Mouse (Mus musculus) olfactory bulb, adult 2 months (tissue): ENCODE results near the gene Ptf1a.

ENCODE experiments used
- CTCF ChIP-seq: fragments of 200-500 bp; IDR thresholded peaks from 2 replicates; pipeline ENCODE4 v1.5.1; 2012; ENCODE audit warnings: low read depth, mild to moderate bottlenecking, low read length, moderate library complexity; ENCODE audit not compliant: insufficient read depth
- POLR2A ChIP-seq: fragments of 200-500 bp; IDR thresholded peaks from 2 replicates; pipeline ENCODE4 v1.6.1; 2012; ENCODE audit warnings: mild to moderate bottlenecking, low read depth, low read length, moderate library complexity; ENCODE audit not compliant: insufficient read depth

- no peak for TF ChIP-seq CTCF
- no peak for TF ChIP-seq POLR2A
Observed at GRCm38 (mm10) chr2:19416066-19416465, 29.4 kb upstream of the Ptf1a start.
